Mouse (Mus musculus): ENCODE measurements at regions not wholly inside any gene's neighbourhood (a gene's known extent, or its start where the extent isn't known, plus 50 kb on each side); places are given as distances from the start of the nearest gene placed in this dataset.

DNA sequence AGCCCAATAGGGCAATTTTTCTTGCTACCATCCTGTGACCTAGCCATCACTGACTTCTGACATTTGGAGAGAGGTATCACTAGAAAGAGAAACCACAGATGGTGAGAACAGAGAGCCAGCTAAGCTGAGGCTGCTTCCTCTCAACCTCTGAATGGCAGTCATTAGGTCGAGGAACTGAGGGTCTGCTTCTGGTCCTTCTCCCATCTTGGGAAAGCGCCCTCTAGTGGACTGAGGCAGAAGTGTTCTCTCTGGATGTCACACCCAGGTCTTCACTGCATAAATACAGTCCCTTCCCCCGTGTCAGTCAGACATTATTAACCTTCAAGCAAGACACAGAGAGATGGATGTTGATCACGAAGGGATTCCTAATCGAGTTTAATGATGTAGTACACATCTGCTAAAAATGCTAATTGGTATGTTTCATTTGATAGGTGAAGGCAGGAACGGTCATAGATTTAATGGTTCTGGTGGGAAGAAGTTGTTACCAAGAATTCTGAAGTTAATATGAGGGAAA, 326.9 kb downstream of the Mtx2 start:
- TF ChIP-seq CTCF (IDR thresholded peaks at IDR 0.05; ENCODE audit: low read depth) (peak; percentile 70), EP300 (optimal IDR thresholded peaks at IDR 0.05) (no peak)

Measured in stomach, postnatal 0 days (tissue).